Mouse (Mus musculus): ENCODE measurements around the gene Ier5l.

The Ier5l gene

DNA sequence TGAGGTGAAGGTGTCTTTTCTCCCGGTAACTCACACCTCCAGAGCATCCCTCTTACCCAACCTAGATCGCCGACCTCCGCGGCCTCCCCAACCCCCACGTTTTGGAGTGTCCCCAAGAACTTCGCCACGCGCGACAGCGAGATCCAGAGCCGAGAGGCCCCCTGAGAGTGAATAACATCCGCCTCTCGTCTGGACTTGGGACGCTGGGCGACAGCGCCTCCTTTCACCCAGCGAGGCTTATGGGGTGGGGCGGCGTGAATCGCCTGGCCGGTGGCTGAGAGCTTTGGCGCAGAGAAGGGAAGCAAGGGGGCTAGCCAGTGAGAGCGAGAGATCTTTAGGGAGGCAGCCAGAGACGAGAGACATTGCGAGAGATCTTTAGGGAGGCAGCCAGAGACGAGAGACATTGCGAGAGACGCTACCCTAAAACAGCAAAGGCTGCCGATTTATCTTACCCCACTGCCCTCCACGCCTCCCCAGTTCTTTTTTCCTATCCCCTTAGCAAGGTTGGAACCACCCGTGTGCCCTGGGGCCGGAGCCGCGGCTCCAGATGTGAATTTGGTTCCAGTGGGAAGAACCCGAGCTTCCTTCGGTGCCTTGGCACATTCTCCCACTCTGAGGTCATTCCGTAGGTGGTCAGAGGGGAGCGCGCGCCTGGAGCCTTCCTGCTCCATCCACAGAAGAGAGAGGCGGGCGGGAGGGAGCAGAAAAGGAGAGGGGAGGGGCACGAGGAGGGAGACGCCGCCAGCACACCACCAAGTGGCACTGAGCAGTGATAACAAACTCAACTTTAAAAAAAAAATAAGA lies 3.7 kb downstream of the Ier5l start:
- DNase-seq (ENCODE audit: low spot score in 2 of 2), result peak; percentile 59 to 75

DNA sequence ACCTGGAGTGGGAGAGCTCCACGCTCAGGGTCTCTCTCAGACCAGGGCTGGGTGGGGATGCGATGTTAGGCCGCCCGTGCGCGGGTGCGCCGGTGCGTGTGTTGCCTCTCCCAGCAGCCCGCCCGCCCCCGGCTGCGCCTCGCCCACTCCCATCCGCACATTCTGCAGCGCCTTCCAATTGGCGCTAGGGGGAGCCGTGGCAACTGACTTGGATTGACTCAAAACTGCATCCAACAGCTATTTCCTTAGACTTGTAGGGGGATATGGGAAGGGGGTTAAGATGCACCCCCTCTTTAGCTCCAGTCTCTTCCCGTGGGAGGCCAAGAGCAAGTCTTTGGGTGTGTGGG lies 4.2 kb downstream of the Ier5l start:
- peak; percentile 50 to 66 for DNase-seq (ENCODE audit: low spot score in 2 of 2)

DNA sequence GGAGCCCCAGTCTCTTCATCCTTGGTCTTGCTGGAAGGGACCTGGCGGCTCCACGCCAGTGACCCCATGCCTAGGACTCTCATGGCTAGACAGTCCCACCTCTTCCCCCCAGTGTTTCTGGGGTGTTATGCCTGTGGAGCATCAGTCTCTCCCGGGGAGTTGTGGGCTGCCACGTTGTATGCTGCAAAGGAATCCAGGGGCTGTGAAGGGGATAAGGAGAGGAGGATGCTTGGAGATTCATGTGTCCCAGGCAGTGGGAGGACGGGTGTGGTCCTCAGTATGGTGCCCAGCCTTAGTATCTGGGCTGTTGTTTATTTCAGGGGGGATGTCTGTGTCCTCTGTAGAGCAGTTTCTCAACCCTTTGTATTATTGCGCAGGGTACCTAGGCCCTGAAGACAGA lies 5.0 kb downstream of the Ier5l start:
- DNase-seq (ENCODE audit: low spot score in 2 of 2), result no peak

DNA sequence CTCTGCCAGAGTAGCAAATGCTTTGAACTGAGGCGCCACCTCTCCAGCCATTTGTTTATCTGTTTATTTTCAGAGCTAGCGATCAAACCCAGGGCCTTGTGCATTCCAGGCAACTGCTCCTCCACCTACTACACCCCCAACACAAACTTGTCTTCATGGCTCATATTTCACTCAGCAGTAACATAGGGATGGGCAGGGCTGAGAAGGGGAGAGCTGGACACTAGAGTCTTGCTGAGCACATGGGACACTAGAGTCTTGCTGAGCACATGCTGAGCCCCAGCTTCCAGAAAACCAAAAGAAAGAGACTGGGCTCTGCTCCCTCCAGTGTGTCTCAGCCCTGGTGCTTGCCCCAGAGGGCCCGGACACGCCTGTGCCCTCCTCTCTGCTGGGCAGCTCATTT lies 7.2 kb downstream of the Ier5l start:
- no peak for DNase-seq (ENCODE audit: low spot score in 2 of 2)

DNA sequence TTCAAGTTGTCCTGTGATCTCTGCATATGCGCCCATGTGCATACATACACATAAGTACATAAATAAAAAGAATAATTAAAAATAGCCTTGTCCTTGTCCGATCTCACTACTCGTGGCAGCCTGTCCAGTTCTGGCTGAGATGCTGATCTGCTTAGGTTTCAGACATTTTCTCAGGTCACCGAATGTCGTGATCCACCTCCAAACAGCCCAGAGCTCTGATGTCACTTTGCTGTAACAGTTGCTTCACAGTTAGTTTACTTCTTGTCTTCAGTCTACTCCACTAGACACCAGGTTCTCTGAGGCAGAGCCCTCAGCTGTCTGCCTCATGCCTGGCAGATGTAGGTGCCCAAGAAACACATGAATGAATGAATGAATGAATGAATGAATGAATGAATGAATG lies 9.6 kb downstream of the Ier5l start:
- DNase-seq (ENCODE audit: low spot score in 2 of 2), result peak in 1 of 2 experiments; percentile 8

DNA sequence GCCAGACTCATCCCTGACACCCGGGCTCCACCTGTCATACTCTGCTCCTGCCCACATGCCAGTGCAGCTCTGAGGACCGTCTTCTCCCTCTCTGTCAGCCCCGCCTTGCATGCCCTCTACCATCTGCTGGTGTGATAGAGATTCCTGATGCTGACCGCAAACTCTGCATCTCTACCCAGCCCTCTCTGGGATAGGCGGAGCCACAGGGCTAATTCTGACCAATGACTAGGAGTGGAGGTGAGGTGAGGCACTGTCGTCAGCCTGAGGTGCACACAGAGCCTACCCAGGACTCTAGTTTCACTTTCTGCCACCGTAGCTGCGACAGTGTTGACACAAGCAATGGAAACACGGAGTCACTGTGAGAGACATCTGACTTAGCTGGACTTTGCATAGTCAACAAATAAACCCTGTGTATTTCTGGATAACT lies 10.1 kb downstream of the Ier5l start:
- DNase-seq (ENCODE audit: low spot score in 2 of 2), result peak; percentile 62 to 68

DNA sequence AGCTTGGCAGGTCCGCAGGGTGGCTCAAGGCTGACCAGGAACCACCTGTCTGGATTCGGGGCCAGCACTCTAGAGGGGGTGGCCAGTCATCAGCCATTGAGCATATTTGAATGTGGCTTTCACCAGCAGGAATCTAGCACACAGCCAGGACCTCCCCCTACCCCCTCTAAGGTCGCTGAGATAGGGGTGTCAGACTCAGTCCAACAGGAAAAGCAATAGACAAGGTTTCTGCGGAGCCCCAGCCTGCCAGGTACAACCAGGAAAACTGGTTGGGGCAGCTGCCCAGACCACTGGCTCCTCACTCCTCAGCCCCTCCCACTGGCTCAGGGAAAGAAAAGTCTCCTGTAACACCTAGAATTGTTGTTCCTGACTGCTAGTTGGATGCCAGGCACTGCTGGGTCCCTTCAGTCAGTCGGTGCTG lies 10.7 kb downstream of the Ier5l start:
- DNase-seq (ENCODE audit: low spot score in 2 of 2), result peak; percentile 51 to 76

DNA sequence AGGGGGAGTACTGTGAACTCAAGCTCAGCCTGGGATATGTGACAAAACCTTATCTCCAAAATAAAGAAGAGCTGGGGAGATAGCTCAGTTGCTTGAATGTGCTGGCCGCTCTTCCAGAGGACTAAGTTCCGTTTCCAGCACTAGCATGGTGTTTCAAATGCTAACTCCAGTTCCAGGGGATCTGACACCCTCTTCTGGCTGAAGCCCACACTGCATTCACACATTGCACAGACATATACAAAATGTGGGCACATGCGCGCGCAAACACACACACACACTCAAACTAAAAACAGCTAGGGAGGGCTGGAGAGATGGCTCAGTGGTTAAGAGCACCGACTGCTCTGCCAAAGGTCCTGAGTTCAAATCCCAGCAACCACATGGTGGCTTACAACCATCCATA lies 14.8 kb downstream of the Ier5l start:
- DNase-seq (ENCODE audit: low spot score in 2 of 2), result no peak

DNA sequence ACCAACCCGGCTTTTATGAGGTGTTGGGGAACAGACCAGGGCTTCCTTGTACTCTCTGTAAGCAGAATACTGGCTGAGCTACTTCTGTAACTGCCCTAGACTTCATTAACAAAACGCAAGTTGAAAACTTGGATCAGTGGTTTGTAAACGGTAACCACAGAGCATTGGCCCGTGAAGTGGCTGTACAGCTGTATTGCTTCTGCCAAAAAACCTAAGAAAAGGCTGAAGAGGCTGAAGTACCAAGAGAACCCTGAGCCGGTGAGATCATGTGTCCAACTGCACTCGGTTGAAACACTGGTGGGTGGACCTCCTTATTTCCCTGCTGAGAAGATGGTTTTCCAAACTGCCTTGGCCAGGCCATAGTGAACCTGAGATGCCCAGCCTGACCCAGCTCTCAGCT lies 15.7 kb downstream of the Ier5l start:
- no peak for DNase-seq (ENCODE audit: low spot score in 2 of 2)

DNA sequence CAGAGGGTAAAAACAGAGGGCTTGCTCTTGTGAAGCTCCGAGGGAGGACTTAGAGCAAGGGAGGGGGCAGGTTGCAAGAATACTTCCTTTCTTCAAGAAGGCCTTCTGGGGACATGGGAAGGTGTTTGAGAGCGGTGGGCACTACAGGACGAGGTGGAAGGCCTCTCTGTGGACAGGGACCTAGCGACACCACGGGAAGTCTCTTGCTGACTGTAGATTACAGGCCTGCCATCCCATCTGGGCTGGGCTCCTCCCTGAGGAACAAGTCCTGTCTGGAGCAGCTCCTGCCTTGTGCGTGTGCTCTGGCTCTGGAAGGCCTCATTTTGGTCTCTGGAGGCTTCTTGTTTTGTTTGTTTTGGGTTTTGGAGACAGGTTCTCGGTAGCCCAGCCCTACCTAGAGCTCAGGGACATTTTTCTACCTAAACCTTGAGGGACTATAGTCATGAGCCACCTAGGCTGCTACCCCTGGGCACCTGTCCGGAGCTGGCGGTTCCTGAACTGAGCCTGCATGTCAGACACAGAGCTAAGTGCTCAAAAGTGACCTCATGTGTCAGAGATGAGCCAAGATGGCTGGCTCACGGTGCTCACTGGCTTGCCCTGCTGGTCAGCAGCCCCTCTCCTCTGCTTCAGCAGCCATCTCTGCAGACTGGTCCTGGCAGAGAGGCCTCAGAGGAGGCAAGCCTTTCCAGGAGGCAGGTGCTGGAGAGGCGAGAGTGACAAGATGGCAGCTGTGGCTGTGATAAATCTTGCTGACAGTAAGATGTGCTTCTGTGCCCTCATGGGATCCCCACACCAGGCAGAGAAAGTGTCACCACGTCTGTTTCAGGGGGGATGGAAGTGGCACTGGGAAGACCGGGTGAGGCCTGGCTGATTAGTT lies 17.7 kb downstream of the Ier5l start:
- no peak for DNase-seq (ENCODE audit: low spot score in 2 of 2)

DNA sequence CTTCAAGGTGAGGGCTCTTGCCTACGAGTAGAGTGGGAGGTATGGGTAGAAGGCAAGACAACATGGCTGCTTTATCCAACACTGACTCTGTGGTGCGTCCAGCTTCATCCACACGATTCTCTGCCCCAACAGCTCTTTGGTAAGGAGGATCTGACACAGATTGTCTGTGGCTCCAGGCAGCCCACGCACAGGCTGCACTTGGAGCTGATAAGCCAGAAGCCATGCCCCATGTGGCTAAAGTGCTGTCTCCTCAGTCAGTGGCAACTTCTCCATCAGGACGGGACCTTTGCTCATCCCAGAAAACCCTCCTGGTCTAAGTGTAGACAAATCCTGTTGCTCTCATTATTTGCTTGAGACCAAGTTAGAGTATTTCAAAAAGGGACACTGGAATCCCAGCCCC lies 19.4 kb downstream of the Ier5l start:
- no peak for DNase-seq (ENCODE audit: low spot score in 2 of 2)

DNA sequence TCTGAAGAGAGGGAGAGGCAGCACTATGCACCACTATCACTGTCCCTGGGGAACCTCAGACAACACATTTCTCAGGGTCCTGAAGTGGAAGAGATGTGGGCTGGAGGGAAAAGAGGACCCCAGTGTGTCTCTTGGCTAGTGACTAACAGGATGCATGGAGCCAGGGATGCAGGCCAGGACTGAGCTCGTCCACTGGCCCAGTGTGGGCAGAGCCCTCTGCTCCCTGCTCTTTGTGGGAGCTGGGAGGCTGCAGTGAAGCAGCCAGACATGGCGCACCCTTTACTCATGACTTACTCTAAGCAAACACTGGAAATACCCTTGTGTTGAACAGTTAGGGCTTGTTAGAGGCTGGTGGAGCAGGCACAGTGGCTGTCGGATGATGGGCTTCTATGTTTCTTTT lies 20.4 kb downstream of the Ier5l start:
- DNase-seq (ENCODE audit: low spot score in 2 of 2), result no peak

DNA sequence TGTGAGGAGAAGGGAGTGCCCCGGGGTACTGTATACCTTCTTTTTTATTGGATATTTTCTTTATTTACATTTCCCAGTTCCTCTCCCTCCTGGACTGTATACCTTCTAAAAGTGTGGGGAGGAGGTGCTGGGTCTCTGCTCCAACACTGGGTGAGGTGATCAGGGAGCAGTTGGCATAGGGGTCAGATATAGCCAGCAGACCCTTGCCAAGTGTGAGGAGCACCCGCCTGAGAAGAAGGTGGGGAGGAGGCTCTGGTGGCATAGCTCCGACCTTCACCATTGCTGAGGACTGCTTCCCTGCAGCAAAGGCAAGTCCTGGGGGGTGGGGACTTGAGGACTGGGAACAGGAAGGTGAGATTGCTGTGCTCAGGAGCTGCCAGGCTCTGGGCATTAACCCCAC lies 22.5 kb downstream of the Ier5l start:
- no peak for DNase-seq (ENCODE audit: low spot score in 2 of 2)

DNA sequence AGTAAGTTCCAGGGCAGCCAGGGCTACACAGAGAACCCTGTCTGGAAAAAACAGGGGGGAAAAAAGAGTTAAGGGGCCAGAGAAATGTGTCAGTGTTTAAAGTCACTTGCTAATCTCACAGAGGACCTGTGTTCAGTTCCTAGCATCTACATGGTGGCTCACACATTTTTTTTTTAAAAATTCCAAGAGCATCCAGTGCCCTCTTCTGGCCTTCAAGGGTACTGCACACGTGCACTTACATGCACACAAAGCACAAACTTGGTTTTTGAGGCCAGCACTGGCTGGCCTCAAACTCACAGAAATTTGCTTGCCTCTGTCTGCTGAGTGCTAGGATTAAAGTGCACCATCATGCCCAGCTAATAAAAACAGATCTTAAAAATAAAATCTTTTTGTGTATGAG lies 23.5 kb downstream of the Ier5l start:
- no peak for DNase-seq (ENCODE audit: low spot score in 2 of 2)

DNA sequence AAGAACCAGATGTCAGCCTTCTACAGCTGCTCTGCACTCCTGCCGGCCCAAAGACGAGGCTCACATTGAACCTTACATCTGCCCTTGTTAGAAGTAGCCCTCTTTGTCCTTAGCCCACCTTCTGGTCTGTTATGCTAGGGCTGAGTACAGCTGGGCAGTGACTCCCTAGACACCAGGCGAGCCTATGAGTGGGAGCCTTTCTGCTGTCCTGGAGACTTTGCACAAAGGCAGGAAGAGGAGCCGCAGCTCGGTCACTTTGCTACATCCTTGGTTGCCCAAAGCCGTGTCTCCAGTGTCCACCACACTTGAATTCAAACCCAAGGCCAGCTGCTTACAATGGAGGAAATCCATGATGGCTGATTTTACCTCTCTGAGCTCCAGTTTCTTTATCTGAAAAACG lies 25.6 kb downstream of the Ier5l start:
- DNase-seq (ENCODE audit: low spot score in 2 of 2), result no peak

DNA sequence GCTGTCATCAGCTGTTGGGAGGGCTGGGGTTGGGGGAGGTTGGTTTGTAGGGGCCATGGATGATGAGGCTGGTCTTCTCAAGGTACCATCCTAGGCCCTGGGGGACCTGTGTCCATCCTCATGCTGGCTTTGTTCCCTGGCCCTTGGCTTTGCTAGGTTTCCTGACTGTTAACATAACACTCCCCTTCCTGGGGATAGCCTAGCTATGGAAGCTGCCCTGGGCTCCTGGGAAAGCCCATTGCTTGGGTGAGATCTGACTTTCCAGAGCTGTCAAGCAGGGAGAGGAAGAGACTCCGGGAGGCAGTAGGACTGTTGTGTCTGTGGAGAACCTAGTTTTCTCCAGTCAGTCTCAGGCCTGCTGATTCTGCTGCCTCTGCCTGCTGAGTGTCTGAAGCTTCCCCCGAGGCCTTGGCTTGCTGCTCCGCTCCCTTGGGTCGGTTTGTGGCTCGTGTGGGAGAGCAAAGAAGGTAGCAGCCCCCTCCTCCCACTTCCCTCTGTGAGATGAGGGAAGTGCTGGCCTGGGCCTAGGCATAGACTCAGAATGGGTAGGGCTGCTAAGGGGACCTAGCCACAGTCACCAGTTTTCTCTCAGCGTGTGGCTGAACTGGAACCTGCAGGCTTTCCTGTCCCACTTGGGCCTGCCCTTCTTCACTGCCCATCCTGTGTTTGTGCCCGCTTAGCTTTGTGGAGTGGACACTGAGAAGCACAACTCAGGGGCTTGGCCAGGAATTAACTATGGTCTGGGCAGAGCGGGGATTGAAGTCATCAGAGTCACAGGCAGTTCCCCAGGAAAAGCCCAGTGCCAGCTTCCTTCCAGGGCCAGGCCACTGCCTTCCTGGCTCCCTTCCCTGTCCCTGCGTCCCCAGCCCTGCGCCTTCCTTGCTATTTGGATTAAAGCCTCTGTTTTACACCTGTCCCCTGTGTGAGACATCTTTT lies 26.9 kb downstream of the Ier5l start:
- DNase-seq (ENCODE audit: low spot score in 2 of 2), result no peak

DNA sequence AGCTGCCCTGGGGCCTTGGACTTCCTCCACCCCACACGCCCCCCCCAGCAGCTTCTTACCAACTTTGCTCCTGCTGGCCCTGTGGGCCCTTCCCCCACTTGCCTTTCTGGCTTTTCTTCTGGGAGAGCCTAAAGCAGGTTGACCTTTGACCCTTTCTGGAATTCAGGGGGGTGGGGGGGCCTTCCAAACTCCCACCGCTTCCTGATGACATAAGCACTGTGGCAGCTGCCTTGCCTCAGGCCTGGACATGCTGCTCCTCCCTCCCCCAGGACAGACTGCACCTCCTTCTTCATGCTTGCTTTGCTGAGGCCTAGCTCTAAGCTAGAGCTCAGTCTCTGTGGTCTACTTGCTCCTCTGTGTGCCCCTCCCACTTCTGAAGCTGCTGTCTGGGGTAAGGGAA lies 28.7 kb downstream of the Ier5l start:
- DNase-seq (ENCODE audit: low spot score in 2 of 2), result peak in 1 of 2 experiments; percentile 70

DNA sequence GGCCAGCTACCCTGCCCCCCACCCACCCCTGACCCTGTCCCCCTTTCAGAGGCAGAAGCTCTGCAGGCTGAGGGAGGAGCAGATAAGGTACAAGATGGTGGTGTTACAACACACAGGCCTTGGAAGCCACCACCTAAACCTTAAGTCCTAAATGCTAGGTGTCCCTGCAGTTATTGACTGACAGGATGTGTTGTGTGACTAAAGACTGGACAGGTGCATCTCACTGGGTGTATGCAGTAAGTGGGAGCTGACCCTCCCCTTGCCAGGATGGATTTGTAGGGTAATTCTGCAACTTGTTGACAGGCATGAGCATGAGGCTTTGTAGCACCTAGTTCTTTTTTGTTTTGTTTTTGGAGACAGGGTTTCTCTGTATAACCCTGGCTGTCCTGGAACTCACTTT lies 29.6 kb downstream of the Ier5l start:
- no peak for DNase-seq (ENCODE audit: low spot score in 2 of 2)

DNA sequence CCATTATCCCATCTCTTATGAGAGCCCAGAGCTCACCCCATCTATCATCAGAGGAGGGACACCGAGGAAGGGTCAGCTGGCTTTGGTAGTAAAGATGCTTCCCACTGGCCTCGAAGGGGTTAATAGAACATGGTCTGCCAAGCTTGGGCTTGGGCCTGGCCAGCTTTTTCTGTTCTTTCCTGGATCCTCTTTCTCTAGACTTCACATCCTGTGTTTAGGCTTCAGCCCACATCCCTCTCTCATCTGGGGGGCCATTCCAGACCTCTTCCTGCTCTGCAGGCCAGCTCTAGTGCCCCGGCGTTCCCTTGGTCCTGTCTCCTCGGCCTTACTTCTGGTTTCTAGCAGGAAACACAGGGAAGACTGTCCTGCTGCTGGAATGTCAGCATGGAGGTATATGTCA lies 30.0 kb downstream of the Ier5l start:
- no peak for DNase-seq (ENCODE audit: low spot score in 2 of 2)

DNA sequence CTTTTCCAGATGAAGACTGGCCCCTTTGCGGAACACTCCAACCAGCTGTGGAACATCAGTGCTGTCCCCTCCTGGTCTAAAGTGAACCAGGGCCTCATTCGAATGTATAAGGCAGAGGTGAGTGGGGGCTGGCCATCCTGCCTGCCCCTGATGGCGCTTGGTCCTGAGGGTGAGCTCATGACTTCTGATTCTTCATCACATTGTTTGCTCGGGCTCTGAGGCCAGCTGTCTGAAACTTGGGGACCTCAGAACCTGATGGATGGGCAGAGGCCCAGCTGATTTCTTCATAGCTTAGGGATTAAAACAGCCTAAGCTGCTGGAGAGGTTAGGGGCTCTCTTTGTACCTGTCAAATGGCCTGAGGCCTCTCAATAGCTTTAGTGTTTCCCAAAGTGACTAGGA lies 30.7 kb downstream of the Ier5l start:
- no peak for DNase-seq (ENCODE audit: low spot score in 2 of 2)

DNA sequence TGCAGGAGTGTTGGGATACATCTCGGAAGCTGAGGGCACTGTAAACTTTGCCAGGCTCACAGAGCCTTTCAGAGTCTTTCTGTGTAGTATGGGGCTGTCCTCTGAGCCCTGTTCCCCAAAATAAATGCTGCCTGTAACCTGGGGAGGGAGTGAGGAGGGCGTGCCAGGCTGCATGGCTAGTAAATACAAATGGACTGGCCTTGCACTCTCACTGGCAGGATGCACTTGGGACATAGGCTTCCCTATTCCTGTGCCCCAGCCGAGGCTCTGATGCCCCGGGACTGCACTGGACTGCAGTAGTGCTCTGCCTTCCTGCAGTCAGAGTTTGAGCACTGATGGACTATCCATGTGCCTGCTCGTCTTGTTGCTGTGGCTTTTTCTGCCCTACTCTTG lies 31.5 kb downstream of the Ier5l start:
- no peak for DNase-seq (ENCODE audit: low spot score in 2 of 2)

Data from urinary bladder, adult 18-20 months (tissue).